Mouse (Mus musculus) G1E-ER4 (cell line): ENCODE data around the gene Slc25a38. TPM values are rescaled to one million over a fixed set of nuclear protein-coding genes. Genes with fewer than 3 reads are reported as not detected.

Source experiments
- GATA1 ChIP-seq: IDR thresholded peaks from one replicate; pipeline ENCODE4 v1.8.0; 2012; ENCODE audit warnings: low read length, inconsistent platforms
- polyA plus RNA-seq: library from polyadenylated mRNA; stranded (reverse); fragments of >175 nt; gene quantifications from 2 replicates; pipeline ENCODE4 v1.2.3, GENCODE M21; 2012

The Slc25a38 gene
- polyA plus RNA-seq, 1 experiment, result 90.9 TPM

- no peak for TF ChIP-seq GATA1
These were observed 61.1 kb downstream of the Slc25a38 start for GRCm38 (mm10) chr9:120171295-120171694.

Other genes with a start within 250 kb of the Slc25a38 start
- 29.0 and 29.5 TPM in 2 replicates for gene Wdr48, start 215.5 kb upstream of the Slc25a38 start, polyA plus RNA-seq
- 27.8 and 34.7 TPM in 2 replicates for gene Gorasp1, start 172.8 kb upstream of the Slc25a38 start, polyA plus RNA-seq
- 0.03 TPM in 1 of 2 replicates, not detected in the other for gene Ttc21a, start 172.8 kb upstream of the Slc25a38 start, polyA plus RNA-seq
- gene Csrnp1, start 125.7 kb upstream of the Slc25a38 start, polyA plus RNA-seq, result 33.4 and 36.8 TPM in 2 replicates
- gene Xirp1, start 86.8 kb upstream of the Slc25a38 start, polyA plus RNA-seq, result not detected in 2 replicates
- not detected in 2 replicates for gene Cx3cr1, start 40.5 kb upstream of the Slc25a38 start, polyA plus RNA-seq
- not detected in 2 replicates for gene Ccr8, start 18.3 kb upstream of the Slc25a38 start, polyA plus RNA-seq
- 2,255 and 20,590 TPM in 2 replicates for gene Rpsa, start 17.3 kb downstream of the Slc25a38 start, polyA plus RNA-seq
- not detected in 2 replicates for gene Mobp, start 39.3 kb downstream of the Slc25a38 start, polyA plus RNA-seq
- not detected in 2 replicates for gene Myrip, start 191.1 kb downstream of the Slc25a38 start, polyA plus RNA-seq